Mouse (Mus musculus) stomach, postnatal 0 days (tissue): ENCODE results near the gene Prr22. TPM values are rescaled to one million over a fixed set of nuclear protein-coding genes. Genes with fewer than 3 reads are reported as not detected.

Source experiments
- ATAC-seq: fragments of 200-750 bp; cut with Nextera tagmentation; 2 replicates; pipeline ENCODE4 v1.8.0; 2017; ENCODE audit not compliant: low FRiP score, low TSS enrichment
- DNase-seq: peaks from one replicate; pipeline ENCODE4 v3.0.0-alpha.2; 2016; ENCODE audit warnings: low spot score
- H3K27ac ChIP-seq: fragments of 300-500 bp; sonication (generic); replicated peaks from 2 replicates; pipeline ENCODE4 v1.5.1; 2014; ENCODE audit warnings: mild to moderate bottlenecking, control low read depth
- H3K27me3 ChIP-seq: fragments of 300-500 bp; sonication (generic); 2 replicates; pipeline ENCODE4 v1.6.1; 2014; ENCODE audit warnings: low read length; ENCODE audit not compliant: control insufficient read depth, insufficient read depth
- H3K36me3 ChIP-seq: fragments of 300-500 bp; sonication (generic); 2 replicates; pipeline ENCODE4 v1.6.1; 2014; ENCODE audit warnings: low read length, mixed read lengths; ENCODE audit not compliant: control insufficient read depth, insufficient read depth
- H3K4me1 ChIP-seq: fragments of 300-500 bp; sonication (generic); replicated peaks from 2 replicates; pipeline ENCODE4 v1.6.1; 2014; ENCODE audit warnings: antibody characterized with exemption; ENCODE audit not compliant: control insufficient read depth, insufficient read depth
- H3K4me2 ChIP-seq: fragments of 300-500 bp; sonication (generic); replicated peaks from 2 replicates; pipeline ENCODE4 v1.6.1; 2014; ENCODE audit warnings: low read depth, mild to moderate bottlenecking, control low read depth, moderate library complexity
- H3K4me3 ChIP-seq: fragments of 300-500 bp; sonication (generic); 2 replicates; pipeline ENCODE4 v1.5.1; 2014; ENCODE audit warnings: low read depth, low read length, control low read depth
- H3K9ac ChIP-seq: fragments of 300-500 bp; sonication (generic); 2 replicates; pipeline ENCODE4 v1.6.1; 2014; ENCODE audit warnings: mild to moderate bottlenecking, low read length, control low read depth, mixed read lengths
- H3K9me3 ChIP-seq: fragments of 300-500 bp; sonication (generic); 2 replicates; pipeline ENCODE4 v1.6.1; 2016; ENCODE audit warnings: low read length; ENCODE audit not compliant: control insufficient read depth
- CTCF ChIP-seq: IDR thresholded peaks from 2 replicates; pipeline ENCODE4 v1.5.1; 2016; ENCODE audit warnings: antibody characterized with exemption, low read depth, mild to moderate bottlenecking, moderate library complexity
- EP300 ChIP-seq: optimal IDR thresholded peaks from 2 replicates; pipeline ENCODE3; 2016; ENCODE audit warnings: antibody characterized with exemption
- WGBS: fragments of 180-500 bp; shearing (Covaris S2); extraction: QIAGEN DNeasy Blood & Tissue Kit; methylation state at CpG from one replicate; pipeline ENCODE4 v1.1.7; 2014; 5-methylcytosine and 5-hydroxymethylcytosine counted together
- polyA plus RNA-seq: library from polyadenylated mRNA; unstranded; fragments of >200 nt; fragmentation: Nextera tagmentation; extraction: Ambion mirVana; gene quantifications from 2 replicates; pipeline ENCODE4 v1.2.1, GENCODE M21; 2015

Prr22 gene
- 0.38 and 0.65 TPM in 2 replicates for polyA plus RNA-seq

- no peak within 1 kb of the TSS for H3K4me2 ChIP-seq
- no peaks in the 10 kb centered on the region for H3K4me1 ChIP-seq
- H3K9ac ChIP-seq: no peak within 1 kb of the TSS
- 88% methylated on average over 5 of the region's 5 CpGs for WGBS
- ATAC-seq: no peak
- no peak within 1 kb of the TSS for H3K4me3 ChIP-seq
- H3K36me3 ChIP-seq: peaks cover 12% of the 10 kb centered on the region; the same call in 1 of the 2 replicates
- H3K27me3 ChIP-seq: no peaks in the 10 kb centered on the region
- no peak within 1 kb of the TSS for H3K27ac ChIP-seq
- no peak for DNase-seq
- no peaks in the 10 kb centered on the region for H3K9me3 ChIP-seq
- TF ChIP-seq EP300: no peak
- TF ChIP-seq CTCF: no peak
Observed at GRCm38 (mm10) chr17:56769950-56770349, at the start of gene Prr22. Prr22 (plus strand) TSS chr17:56770250.

GRCm38 (mm10) chr17:56722441-56722840 lies 47.6 kb upstream of the Prr22 start:
- no peaks in the 10 kb centered on the region for H3K27me3 ChIP-seq
- no peak overlapping the region for H3K9ac ChIP-seq
- peaks cover 9% of the 10 kb centered on the region; the same call in 1 of the 2 replicates for H3K36me3 ChIP-seq
- H3K4me2 ChIP-seq: no peak overlapping the region
- 39% methylated on average over 5 of the region's 5 CpGs for WGBS
- no peak for TF ChIP-seq EP300
- TF ChIP-seq CTCF: no peak
- peaks cover 5% of the 10 kb centered on the region; the same call in 1 of the 2 replicates for H3K4me1 ChIP-seq
- no peak overlapping the region for H3K4me3 ChIP-seq
- H3K9me3 ChIP-seq: no peaks in the 10 kb centered on the region
- no peak for DNase-seq
- ATAC-seq: no peak
- H3K27ac ChIP-seq: peak overlapping the region; percentile 49; the same call in 1 of the 2 replicates

- no peaks in the 10 kb centered on the region for H3K9me3 ChIP-seq
- H3K27me3 ChIP-seq: no peaks in the 10 kb centered on the region
- DNase-seq: no peak
- H3K9ac ChIP-seq: no peak overlapping the region
- 69% methylated on average over 11 of the region's 11 CpGs for WGBS
- TF ChIP-seq CTCF (peak; percentile 43), EP300 (no peak)
- no peak for ATAC-seq
- no peak overlapping the region for H3K4me3 ChIP-seq
- peaks cover 7% of the 10 kb centered on the region for H3K4me1 ChIP-seq
- H3K36me3 ChIP-seq: peaks cover 9% of the 10 kb centered on the region; the same call in 1 of the 2 replicates
- H3K4me2 ChIP-seq: no peak overlapping the region
- no peak overlapping the region for H3K27ac ChIP-seq
Observed at GRCm38 (mm10) chr17:56723419-56724161, 46.5 kb upstream of the Prr22 start.

GRCm38 (mm10) chr17:56727029-56727649 lies 42.9 kb upstream of the Prr22 start:
- DNase-seq: no peak
- 26% methylated on average over 7 of the region's 7 CpGs for WGBS
- Histone ChIP-seq H3K9me3 (no peaks in the 10 kb centered on the region), H3K27me3 (no peaks in the 10 kb centered on the region), H3K9ac (no peak overlapping the region), H3K4me3 (no peak overlapping the region), H3K4me2 (no peak overlapping the region), H3K36me3 (peaks cover 3% of the 10 kb centered on the region; the same call in 1 of the 2 replicates), H3K4me1 (peaks cover 3% of the 10 kb centered on the region; the same call in 1 of the 2 replicates), H3K27ac (peak overlapping the region; percentile 65)
- no peak for ATAC-seq
- TF ChIP-seq CTCF (no peak), EP300 (no peak)

- H3K9ac ChIP-seq: peak overlapping the region; percentile 18; the same call in 1 of the 2 replicates
- H3K4me3 ChIP-seq: no peak overlapping the region
- TF ChIP-seq EP300 (no peak), CTCF (no peak)
- 0 out of 2 replicates have a peak overlapping the region, but pooled peaks have one; percentile 3 for H3K4me2 ChIP-seq
- ATAC-seq (no peak), DNase-seq (no peak)
- no peaks in the 10 kb centered on the region; the same call in 1 of the 2 replicates for H3K36me3 ChIP-seq
- H3K9me3 ChIP-seq: no peaks in the 10 kb centered on the region
- H3K27ac ChIP-seq: peak overlapping the region; percentile 65
- H3K27me3 ChIP-seq: no peaks in the 10 kb centered on the region
- H3K4me1 ChIP-seq: peaks cover 3% of the 10 kb centered on the region; the same call in 1 of the 2 replicates
- 11% methylated on average over 12 of the region's 12 CpGs for WGBS
Observed at GRCm38 (mm10) chr17:56727659-56728058, 42.4 kb upstream of the Prr22 start.
